ENCODE assay signal across 8 mouse cellular contexts in the genomic region with DNA sequence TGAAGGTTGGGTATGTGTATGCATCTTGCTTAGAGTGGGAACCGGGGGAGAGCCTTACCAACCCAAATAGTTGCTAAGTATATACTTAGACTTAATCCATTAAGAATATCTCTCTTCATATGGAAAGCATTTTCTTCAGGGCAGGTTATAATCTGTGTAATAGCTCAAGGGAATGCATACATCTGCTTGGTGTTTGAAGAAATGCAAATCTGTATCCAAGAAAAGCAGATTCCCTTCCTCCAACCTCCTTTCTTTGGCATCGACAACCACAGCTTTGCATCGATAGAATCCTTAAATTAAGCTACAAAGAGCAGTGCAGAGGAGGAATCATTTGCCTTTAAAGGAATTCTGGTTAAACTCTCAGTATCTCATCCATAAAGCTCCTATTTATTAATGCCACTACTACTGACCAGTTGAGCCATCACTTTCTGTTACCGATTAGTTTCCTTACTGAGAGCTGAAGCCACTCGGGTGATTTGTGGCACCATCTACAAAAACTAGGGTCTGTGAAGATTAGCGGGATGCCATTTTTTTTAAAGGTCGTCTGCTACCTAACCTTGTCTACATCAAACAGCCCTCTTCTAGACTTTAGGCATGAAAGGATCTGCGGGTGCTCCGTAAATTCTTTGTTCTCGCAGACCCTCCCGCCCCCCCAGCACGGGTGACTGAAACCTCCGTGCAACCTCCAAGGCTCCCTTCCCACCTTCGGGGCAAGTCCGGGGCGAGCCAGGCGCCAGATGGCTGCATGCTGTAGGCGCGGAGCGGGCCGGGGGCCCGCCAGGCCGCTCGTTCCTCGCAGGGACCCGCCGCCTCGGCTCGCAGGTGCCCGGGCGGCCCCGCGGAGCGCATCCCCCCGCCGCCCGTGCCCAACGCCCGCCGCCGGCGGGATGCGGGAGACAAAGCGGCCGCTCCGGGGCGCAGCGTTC. TPM values are rescaled to one million over a fixed set of nuclear protein-coding genes. Genes with fewer than 3 reads are reported as not detected.
DNase-seq lines count a peak whose midpoint lies in the region; ATAC-seq and TF ChIP-seq lines count a peak whose summit lies in the region.

No protein-coding gene starts in this region.

- WGBS in embryonic facial prominence, embryonic 11.5 days, result 1% methylated on average over 43 of the region's 48 CpGs
- WGBS in hindbrain, embryonic 13.5 days, result under 1% methylated on average over 43 of the region's 48 CpGs
- under 1% methylated on average over 48 of the region's 48 CpGs for WGBS in liver, adult 2 months
- WGBS in neural tube, embryonic 11.5 days, result under 1% methylated on average over 43 of the region's 48 CpGs

- peaks cover 4% of the 10 kb centered on the region; the same call in 1 of the 2 replicates for H3K4me1 ChIP-seq in embryonic facial prominence, embryonic 11.5 days (ENCODE audit: control insufficient read depth, insufficient read depth, low read length)
- peaks cover 47% of the 10 kb centered on the region for H3K4me1 ChIP-seq in hindbrain, embryonic 13.5 days (replicated peaks)
- H3K4me1 ChIP-seq in liver, adult 2 months (ENCODE audit: control insufficient read depth, insufficient read depth, low read length), result peaks cover 25% of the 10 kb centered on the region
- H3K4me1 ChIP-seq in neural tube, embryonic 11.5 days (ENCODE audit: control insufficient read depth, insufficient read depth, low read length), result peaks cover 10% of the 10 kb centered on the region; the same call in 1 of the 2 replicates

- H3K27ac ChIP-seq in gastrocnemius, adult 2 months, result peak overlapping the region; percentile 92
- H3K27ac ChIP-seq in embryonic facial prominence, embryonic 11.5 days (replicated peaks; ENCODE audit: low read depth, low read length), result peak overlapping the region; percentile 100
- peak overlapping the region; percentile 100 for H3K27ac ChIP-seq in hindbrain, embryonic 13.5 days
- peak overlapping the region; percentile 85 for H3K27ac ChIP-seq in liver, adult 2 months (replicated peaks; ENCODE audit: insufficient read depth, low read depth, low read length)
- peak overlapping the region; percentile 100 for H3K27ac ChIP-seq in neural tube, embryonic 11.5 days (ENCODE audit: low read depth, low read length)

- no peak for TF ChIP-seq CTCF in gastrocnemius, adult 2 months (IDR thresholded peaks at IDR 0.05)
- no peak for TF ChIP-seq CTCF in liver, adult 2 months (IDR thresholded peaks at IDR 0.05; ENCODE audit: low read depth, low read length)

- peaks cover 4% of the 10 kb centered on the region for H3K79me2 ChIP-seq in liver, adult 2 months (ENCODE audit: control insufficient read depth, insufficient read depth, low read length)

- no peaks in the 10 kb centered on the region for H3K9me3 ChIP-seq in embryonic facial prominence, embryonic 11.5 days (replicated peaks; ENCODE audit: control insufficient read depth, low read length)
- H3K9me3 ChIP-seq in hindbrain, embryonic 13.5 days, result no peaks in the 10 kb centered on the region
- H3K9me3 ChIP-seq in neural tube, embryonic 11.5 days (ENCODE audit: control insufficient read depth, low read length), result no peaks in the 10 kb centered on the region

- intact Hi-C loops in gastrocnemius, adult 2 months (cut with DNase I), result loop anchor here (1.0 to 5.0 kb wide), 2 partner anchors 64 to 94 kb away; no protein-coding TSS in a partner anchor

- H3K27me3 ChIP-seq in embryonic facial prominence, embryonic 11.5 days (ENCODE audit: control insufficient read depth, insufficient read depth, low read length), result no peaks in the 10 kb centered on the region
- H3K27me3 ChIP-seq in hindbrain, embryonic 13.5 days, result no peaks in the 10 kb centered on the region
- no peaks in the 10 kb centered on the region for H3K27me3 ChIP-seq in liver, adult 2 months (ENCODE audit: control insufficient read depth, insufficient read depth, low read length)
- H3K27me3 ChIP-seq in neural tube, embryonic 11.5 days (ENCODE audit: control insufficient read depth, insufficient read depth, low read length), result no peaks in the 10 kb centered on the region

- peak overlapping the region; percentile 63 for H3K4me2 ChIP-seq in embryonic facial prominence, embryonic 11.5 days (ENCODE audit: low read depth, low read length)
- H3K4me2 ChIP-seq in hindbrain, embryonic 13.5 days, result peak overlapping the region; percentile 78
- H3K4me2 ChIP-seq in neural tube, embryonic 11.5 days (ENCODE audit: low read depth), result peak overlapping the region; percentile 60

- DNase-seq in gastrocnemius, adult 2 months, result peak; percentile 63
- DNase-seq in gastrocnemius, adult 8-10 months (ENCODE audit: low spot score in 2 of 2), result no peak
- DNase-seq in adrenal gland, postnatal 10 days, result peak; percentile 65
- DNase-seq in embryonic facial prominence, embryonic 11.5 days (ENCODE audit: low spot score), result peak; percentile 55
- no peak for DNase-seq in liver, adult 2 months (ENCODE audit: extremely low read depth, low read depth, low spot score)
- DNase-seq in neural tube, embryonic 11.5 days (ENCODE audit: low spot score), result peak; percentile 52
- peak; percentile 62 to 67 for DNase-seq in thymus, postnatal 36 days

- TF ChIP-seq POLR2A in liver, adult 2 months (IDR thresholded peaks at IDR 0.05; ENCODE audit: extremely low read depth, insufficient read depth, low read length), result no peak

- H3K9ac ChIP-seq in embryonic facial prominence, embryonic 11.5 days (replicated peaks; ENCODE audit: low read length), result peak overlapping the region; percentile 98
- H3K9ac ChIP-seq in hindbrain, embryonic 13.5 days, result peak overlapping the region; percentile 99
- peak overlapping the region; percentile 95 for H3K9ac ChIP-seq in liver, adult 2 months (ENCODE audit: low read depth, low read length)
- peak overlapping the region; percentile 98 for H3K9ac ChIP-seq in neural tube, embryonic 11.5 days (ENCODE audit: low read length)

- ATAC-seq in embryonic facial prominence, embryonic 11.5 days (replicated peaks; ENCODE audit: insufficient number of reproducible peaks, low FRiP score, low TSS enrichment, low read depth), result 0 out of 2 replicates have a peak, but pooled peaks have one; percentile 31
- peak; percentile 40 for ATAC-seq in hindbrain, embryonic 13.5 days (ENCODE audit: low FRiP score)
- ATAC-seq in neural tube, embryonic 11.5 days (ENCODE audit: insufficient read depth, low FRiP score, low TSS enrichment), result peak; percentile 53

- H3K36me3 ChIP-seq in embryonic facial prominence, embryonic 11.5 days (replicated peaks; ENCODE audit: control insufficient read depth, insufficient read depth, low read depth, low read length), result no peaks in the 10 kb centered on the region; the same call in none of the 2 replicates
- peaks cover 33% of the 10 kb centered on the region for H3K36me3 ChIP-seq in hindbrain, embryonic 13.5 days
- H3K36me3 ChIP-seq in liver, adult 2 months (ENCODE audit: control insufficient read depth, insufficient read depth, low read length), result peaks cover 2% of the 10 kb centered on the region; the same call in 1 of the 2 replicates
- H3K36me3 ChIP-seq in neural tube, embryonic 11.5 days (ENCODE audit: control insufficient read depth, insufficient read depth, low read length), result peaks cover 2% of the 10 kb centered on the region

- H3K4me3 ChIP-seq in gastrocnemius, adult 2 months, result peak overlapping the region; percentile 88
- peak overlapping the region; percentile 94 for H3K4me3 ChIP-seq in embryonic facial prominence, embryonic 11.5 days (ENCODE audit: low read depth, low read length)
- H3K4me3 ChIP-seq in hindbrain, embryonic 13.5 days, result peak overlapping the region; percentile 87
- peak overlapping the region; percentile 96 for H3K4me3 ChIP-seq in liver, adult 2 months (ENCODE audit: insufficient read depth, low read depth, low read length)
- peak overlapping the region; percentile 94 for H3K4me3 ChIP-seq in neural tube, embryonic 11.5 days (ENCODE audit: low read depth, low read length)

RNA-seq across cellular contexts. Expression of a gene that starts 0.9 kb away (rescaled TPM):
- total RNA-seq in gastrocnemius, adult 2 months (2021), result 10 to 100 TPM; 31.7 to 37.5 TPM
- total RNA-seq in gastrocnemius, adult 8-10 months (2022), result 10 to 100 TPM; 31.3 to 42.5 (median 39.8) TPM
- 10 to 100 TPM; 26.4 to 28.8 TPM for total RNA-seq in adrenal gland, postnatal 10 days (2021)
- polyA plus RNA-seq in embryonic facial prominence, embryonic 11.5 days (2014; fragmentation: Nextera tagmentation; extraction: Ambion mirVana), result 71.8 and 104 TPM in 2 replicates
- 45.7 and 49.5 TPM in 2 replicates for polyA plus RNA-seq in hindbrain, embryonic 13.5 days (2015; fragmentation: Nextera tagmentation; extraction: Ambion mirVana)
- 30.8 and 34.8 TPM in 2 replicates for total RNA-seq in liver, adult 2 months (2014; rRNA removed)
- polyA plus RNA-seq in liver, adult 2 months (2012; rRNA removed), result 29.0 and 30.2 TPM in 2 replicates
- polyA plus RNA-seq in neural tube, embryonic 11.5 days (2014; fragmentation: Nextera tagmentation; extraction: Ambion mirVana), result 73.9 and 74.9 TPM in 2 replicates

Comparison
In these comparisons a context has a peak if more than half of its experiments do, and no peak if none do; other contexts are left out.
1. DNase-seq: peak in gastrocnemius, adult 2 months (single experiment), adrenal gland, postnatal 10 days (single experiment), embryonic facial prominence, embryonic 11.5 days (single experiment), neural tube, embryonic 11.5 days (single experiment) and thymus, postnatal 36 days (2 of 2); none in gastrocnemius, adult 8-10 months (0 of 2) and liver, adult 2 months (single experiment).
2. Peak in every context shown above with its lines, with median percentiles within 50 percentile points of each other: H3K27ac ChIP-seq, H3K4me3 ChIP-seq, ATAC-seq, H3K4me2 ChIP-seq and H3K9ac ChIP-seq.